Mouse (Mus musculus) thymus, postnatal 36 days (tissue): Measurements from ENCODE around the gene Dscam.
A peak's percentile ranks its signal among the peaks of the same experiment; 100 is the strongest.

Experiments used
- DNase-seq, 2 experiments: peaks; one replicate each; pipeline ENCODE4 v3.0.0; 2022; ENCODE audit warnings: mixed read lengths in 2 of 2

The Dscam gene

DNA sequence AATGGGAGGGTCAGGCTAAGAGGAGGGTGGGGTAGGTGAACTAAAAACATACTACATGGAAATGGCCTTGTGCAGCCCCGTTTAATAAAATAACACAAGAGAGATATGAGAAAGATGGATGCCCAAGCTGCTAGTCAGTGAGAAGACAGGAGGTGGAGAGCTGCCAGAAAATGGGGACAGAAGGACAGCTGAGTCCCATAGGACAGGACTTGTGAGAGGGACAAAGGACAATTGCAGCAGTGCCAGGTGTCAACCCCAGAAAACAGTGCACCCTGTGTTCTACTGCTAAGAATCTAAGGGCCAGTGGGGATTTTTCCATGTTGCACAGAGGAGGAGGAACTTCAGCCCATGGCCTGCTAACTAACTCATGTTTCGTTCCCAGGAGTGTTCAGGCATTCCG lies 470.0 kb downstream of the Dscam start:
- no peak for DNase-seq

DNA sequence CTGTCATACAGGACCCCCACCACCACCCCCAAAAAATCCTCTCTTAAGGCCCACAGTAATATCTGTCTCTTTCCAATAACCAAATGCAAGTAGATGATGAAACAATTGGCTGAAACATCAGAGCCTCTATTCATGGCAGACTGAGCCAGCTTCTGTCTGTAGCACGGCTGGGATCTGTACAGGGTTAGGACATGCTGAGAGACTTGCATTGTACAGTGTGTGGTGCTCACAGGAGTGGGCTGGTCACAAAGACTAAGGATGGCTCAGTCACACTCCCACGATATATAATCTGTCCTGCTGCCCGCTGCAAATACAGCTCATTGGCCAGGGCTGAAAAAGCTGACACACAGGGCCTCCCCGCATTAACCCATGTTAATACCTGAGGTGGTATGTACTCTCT lies 474.7 kb downstream of the Dscam start:
- DNase-seq: no peak

- DNase-seq: no peak
Measured at GRCm38 (mm10) chr16:96691576-96691975, 479.0 kb downstream of the Dscam start.

DNA sequence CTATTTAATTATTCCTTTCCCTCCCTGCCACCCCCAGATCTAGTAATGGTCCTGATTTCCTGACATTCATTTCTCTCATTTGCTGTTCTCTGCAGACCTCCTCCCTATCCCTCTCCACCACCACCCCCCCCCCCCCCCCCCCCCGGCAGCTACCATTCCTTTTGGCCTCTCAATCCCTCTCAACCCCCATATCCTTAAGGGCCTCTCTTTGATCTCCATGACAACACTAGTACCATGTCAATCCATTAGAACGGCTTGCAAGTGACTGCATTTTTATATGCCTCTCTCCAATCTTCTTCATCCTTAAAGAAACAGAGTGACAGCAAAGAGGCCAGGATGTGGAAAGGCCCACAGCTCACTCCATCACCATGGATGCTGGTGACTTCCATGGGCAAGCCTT lies 480.5 kb downstream of the Dscam start:
- DNase-seq: no peak

DNA sequence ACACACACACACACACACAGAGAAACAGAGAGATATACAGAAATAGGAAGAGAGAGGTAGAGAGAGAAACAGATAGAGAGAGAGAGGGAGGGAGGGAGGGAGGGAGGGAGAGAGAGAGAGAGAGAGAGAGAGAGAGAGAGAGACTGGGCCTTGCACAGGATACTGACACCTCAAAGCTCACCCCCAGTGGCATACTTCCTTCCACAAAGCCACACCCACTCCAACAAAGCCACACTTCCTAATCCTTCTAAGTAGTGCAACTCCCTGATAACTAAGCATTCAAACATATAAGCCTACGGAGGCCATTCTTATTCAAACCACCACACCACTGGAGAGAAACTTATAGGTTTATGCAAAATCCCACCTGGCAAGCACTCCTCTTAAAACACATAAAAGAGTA lies 481.1 kb downstream of the Dscam start:
- no peak for DNase-seq

GRCm38 (mm10) chr16:96685065-96685464 lies 485.5 kb downstream of the Dscam start:
- DNase-seq: no peak

DNA sequence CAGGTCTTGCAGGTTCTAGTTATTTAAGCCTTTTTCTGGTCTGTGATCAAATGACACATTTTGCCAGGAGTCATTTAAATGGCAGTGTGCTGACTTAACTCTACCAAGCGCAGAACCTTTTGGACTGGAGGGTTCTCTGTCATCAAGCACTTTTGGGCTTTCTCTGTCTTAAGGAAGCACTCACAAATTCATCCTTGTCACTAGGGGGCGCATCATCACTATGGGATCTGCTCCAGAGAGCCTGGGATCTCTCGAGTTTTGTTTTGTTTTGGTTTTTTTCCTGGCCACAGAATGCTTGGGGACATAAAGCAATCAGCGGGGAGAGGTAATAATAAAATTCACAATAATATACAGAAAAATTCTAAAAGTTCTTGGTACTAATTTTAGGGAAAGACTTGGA lies 486.0 kb downstream of the Dscam start:
- DNase-seq: peak in 1 of 2 experiments; percentile 9

- no peak for DNase-seq
Measured at GRCm38 (mm10) chr16:96682289-96682972, 488.1 kb downstream of the Dscam start.

GRCm38 (mm10) chr16:96679981-96680380 lies 490.6 kb downstream of the Dscam start:
- no peak for DNase-seq

GRCm38 (mm10) chr16:96677471-96677870 lies 493.1 kb downstream of the Dscam start:
- DNase-seq: no peak

- no peak for DNase-seq
Measured at GRCm38 (mm10) chr16:96676663-96677062, 493.9 kb downstream of the Dscam start.

- no peak for DNase-seq
Measured at GRCm38 (mm10) chr16:96673191-96673847, 497.2 kb downstream of the Dscam start.

GRCm38 (mm10) chr16:96671603-96672374 lies 498.8 kb downstream of the Dscam start:
- no peak for DNase-seq

GRCm38 (mm10) chr16:96669706-96670105 lies 500.8 kb downstream of the Dscam start:
- no peak for DNase-seq

GRCm38 (mm10) chr16:96668478-96668877 lies 502.1 kb downstream of the Dscam start:
- DNase-seq: no peak

GRCm38 (mm10) chr16:96661073-96661472 lies 509.5 kb downstream of the Dscam start:
- DNase-seq: no peak

DNA sequence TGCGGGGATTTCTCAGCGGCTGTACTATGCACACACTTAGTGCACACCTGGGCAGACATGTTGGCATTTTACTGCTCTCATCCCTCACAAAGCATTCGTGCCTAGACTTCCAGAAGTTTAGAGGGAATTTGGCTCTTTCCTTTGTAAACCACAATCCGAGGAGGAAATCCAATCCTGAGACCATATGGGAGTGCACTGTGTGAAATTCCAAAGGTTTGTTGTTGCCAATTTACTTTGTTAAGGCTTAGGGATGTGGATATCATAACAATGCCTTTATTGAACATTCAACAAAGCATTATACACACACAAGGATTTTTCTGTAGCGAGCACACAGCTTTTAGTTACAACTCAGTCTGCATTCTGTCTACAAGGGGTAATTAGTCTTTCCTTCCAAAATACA lies 511.3 kb downstream of the Dscam start:
- DNase-seq: no peak

GRCm38 (mm10) chr16:96655548-96655947 lies 515.0 kb downstream of the Dscam start:
- DNase-seq: no peak

- DNase-seq: no peak
Measured at GRCm38 (mm10) chr16:96654054-96654453, 516.5 kb downstream of the Dscam start.

DNA sequence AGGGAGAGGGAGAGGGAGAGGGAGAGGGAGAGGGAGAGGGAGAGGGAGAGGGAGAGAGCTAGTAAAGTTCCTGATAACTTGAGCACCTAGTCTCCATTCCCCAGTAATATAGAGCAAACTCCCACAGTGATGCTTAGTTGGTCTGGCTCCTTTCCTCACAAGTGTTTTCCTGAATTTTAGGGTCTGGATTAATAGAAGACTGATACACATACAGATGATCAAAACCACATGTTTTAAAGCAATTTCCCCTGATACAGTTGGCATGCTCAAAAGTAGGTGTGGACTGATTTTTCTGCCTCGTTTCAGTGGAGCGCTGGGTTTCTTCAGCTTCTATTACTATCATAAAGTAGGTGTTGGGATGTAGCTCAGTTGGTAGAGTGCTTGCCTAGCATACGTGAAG lies 519.1 kb downstream of the Dscam start:
- DNase-seq: no peak

GRCm38 (mm10) chr16:96640101-96640500 lies 530.5 kb downstream of the Dscam start:
- DNase-seq: no peak

DNA sequence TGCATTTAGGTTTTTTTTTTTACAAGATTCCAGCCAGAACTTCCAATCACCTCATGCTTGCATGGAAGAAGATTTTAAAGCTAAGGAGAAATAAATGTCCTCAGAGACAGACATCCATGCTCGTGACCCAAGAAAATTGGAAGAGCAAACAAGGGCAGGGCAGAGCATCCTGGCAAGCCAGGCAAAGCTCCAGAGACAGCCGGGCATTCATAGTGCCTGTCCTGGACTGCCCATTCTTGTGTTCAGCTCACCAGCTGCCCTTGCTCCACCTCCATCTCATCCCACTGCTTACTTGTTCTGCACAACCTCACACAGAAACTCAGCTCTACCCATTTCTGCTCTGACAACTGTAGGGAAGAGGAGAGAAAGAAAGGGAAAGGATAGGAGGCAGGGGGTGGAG lies 534.6 kb downstream of the Dscam start:
- DNase-seq: no peak

- no peak for DNase-seq
Measured at GRCm38 (mm10) chr16:96634791-96635143, 535.8 kb downstream of the Dscam start.
